ENCODE assay signal across 8 mouse cellular contexts in genomic region chr1:171037861-171038721, GRCm38 (mm10). TPM values are rescaled to one million over a fixed set of nuclear protein-coding genes. Genes with fewer than 3 reads are reported as not detected.
DNase-seq lines count a peak whose midpoint lies in the region; ATAC-seq lines count a peak whose summit lies in the region.

No protein-coding gene starts in this region.

- peak overlapping the region; percentile 87 for H3K9ac ChIP-seq in embryonic facial prominence, embryonic 14.5 days (ENCODE audit: low read depth, low read length)
- peak overlapping the region; percentile 84 for H3K9ac ChIP-seq in limb, embryonic 13.5 days
- H3K9ac ChIP-seq in midbrain, embryonic 15.5 days = peak overlapping the region; percentile 77

- H3K36me3 ChIP-seq in embryonic facial prominence, embryonic 14.5 days (ENCODE audit: control insufficient read depth, insufficient read depth, low read length) = no peaks in the 10 kb centered on the region
- H3K36me3 ChIP-seq in limb, embryonic 13.5 days = no peaks in the 10 kb centered on the region
- H3K36me3 ChIP-seq in midbrain, embryonic 15.5 days (replicated peaks) = no peaks in the 10 kb centered on the region

- H3K4me1 ChIP-seq in embryonic facial prominence, embryonic 14.5 days (ENCODE audit: control insufficient read depth, insufficient read depth, low read length) = peaks cover 13% of the 10 kb centered on the region
- H3K4me1 ChIP-seq in limb, embryonic 13.5 days = peaks cover 13% of the 10 kb centered on the region
- peaks cover 11% of the 10 kb centered on the region for H3K4me1 ChIP-seq in midbrain, embryonic 15.5 days

- peak overlapping the region; percentile 96 for H3K4me3 ChIP-seq in embryonic facial prominence, embryonic 14.5 days (ENCODE audit: low read depth, low read length)
- peak overlapping the region; percentile 87 for H3K4me3 ChIP-seq in limb, embryonic 13.5 days
- peak overlapping the region; percentile 95 for H3K4me3 ChIP-seq in midbrain, embryonic 15.5 days

- H3K27ac ChIP-seq in embryonic facial prominence, embryonic 14.5 days (replicated peaks; ENCODE audit: low read depth, low read length) = peak overlapping the region; percentile 92
- H3K27ac ChIP-seq in limb, embryonic 13.5 days = peak overlapping the region; percentile 72
- H3K27ac ChIP-seq in midbrain, embryonic 15.5 days = peak overlapping the region; percentile 93

- under 1% methylated on average over 47 of the region's 47 CpGs for WGBS in embryonic facial prominence, embryonic 14.5 days
- WGBS in limb, embryonic 13.5 days = under 1% methylated on average over 47 of the region's 47 CpGs
- WGBS in midbrain, embryonic 15.5 days = under 1% methylated on average over 47 of the region's 47 CpGs

- H3K9me3 ChIP-seq in embryonic facial prominence, embryonic 14.5 days (ENCODE audit: control insufficient read depth, low read length) = no peaks in the 10 kb centered on the region
- H3K9me3 ChIP-seq in limb, embryonic 13.5 days = no peaks in the 10 kb centered on the region
- H3K9me3 ChIP-seq in midbrain, embryonic 15.5 days = no peaks in the 10 kb centered on the region

- peak; percentile 89 for ATAC-seq in embryonic facial prominence, embryonic 14.5 days (ENCODE audit: low read depth)
- ATAC-seq in limb, embryonic 13.5 days (ENCODE audit: low FRiP score, low read depth) = peak; percentile 80
- ATAC-seq in midbrain, embryonic 15.5 days (replicated peaks) = peak; percentile 88

- H3K27me3 ChIP-seq in embryonic facial prominence, embryonic 14.5 days (replicated peaks; ENCODE audit: control insufficient read depth, insufficient read depth, low read length) = peaks cover 24% of the 10 kb centered on the region
- peaks cover 24% of the 10 kb centered on the region for H3K27me3 ChIP-seq in limb, embryonic 13.5 days
- H3K27me3 ChIP-seq in midbrain, embryonic 15.5 days (replicated peaks) = 0 out of 2 replicates have a peak, but pooled peaks cover 3% of the 10 kb centered on the region

- DNase-seq in 3134 (ENCODE audit: extremely low read depth, insufficient read length, low spot score) = peak; percentile 90
- peak; percentile 60 to 70 for DNase-seq in adrenal gland, postnatal 4 days (ENCODE audit: low spot score in 2 of 2)
- DNase-seq in embryonic facial prominence, embryonic 14.5 days (ENCODE audit: low spot score) = peak; percentile 83
- peak; percentile 86 for DNase-seq in heart, adult 8-10 months (ENCODE audit: low spot score)
- peak; percentile 73 to 86 for DNase-seq in kidney, adult 8-10 months
- peak; percentile 62 to 79 for DNase-seq in spleen, adult 18-20 months

- peak overlapping the region; percentile 70 for H3K4me2 ChIP-seq in embryonic facial prominence, embryonic 14.5 days (ENCODE audit: low read depth, low read length)
- H3K4me2 ChIP-seq in limb, embryonic 13.5 days (replicated peaks) = peak overlapping the region; percentile 63
- peak overlapping the region; percentile 47 for H3K4me2 ChIP-seq in midbrain, embryonic 15.5 days

RNA-seq across cellular contexts. Expression of gene Fcgr4, which starts 19.4 kb away (rescaled TPM):
- total RNA-seq in adrenal gland, postnatal 4 days (2021) = 1 to 10 TPM; 1.8 to 2.1 TPM
- polyA plus RNA-seq in embryonic facial prominence, embryonic 14.5 days (2014; fragmentation: Nextera tagmentation; extraction: Ambion mirVana) = 0.81 and 0.92 TPM in 2 replicates
- 1 to 10 TPM in 1 of 4 experiments, under 1 TPM in 2, not detected in 1; 0.22 to 1.4 (median 0.50) TPM for total RNA-seq in heart, adult 8-10 months (2022)
- polyA plus RNA-seq in limb, embryonic 13.5 days (2015; fragmentation: Nextera tagmentation; extraction: Ambion mirVana) = 0.34 and 0.64 TPM in 2 replicates
- 0.53 and 0.54 TPM in 2 replicates for polyA plus RNA-seq in midbrain, embryonic 15.5 days (2015; fragmentation: Nextera tagmentation; extraction: Ambion mirVana)

RNA-seq across cellular contexts. Expression of gene Fcgr3, which starts 26.6 kb away (rescaled TPM):
- total RNA-seq in adrenal gland, postnatal 4 days (2021) = 10 to 100 TPM; 13.8 to 15.7 TPM
- polyA plus RNA-seq in embryonic facial prominence, embryonic 14.5 days (2014; fragmentation: Nextera tagmentation; extraction: Ambion mirVana) = 20.5 and 25.0 TPM in 2 replicates
- total RNA-seq in heart, adult 8-10 months (2022) = 10 to 100 TPM in 2 of 4 experiments, 1 to 10 TPM in 2; 7.8 to 13.7 (median 9.7) TPM
- 8.7 and 9.2 TPM in 2 replicates for polyA plus RNA-seq in limb, embryonic 13.5 days (2015; fragmentation: Nextera tagmentation; extraction: Ambion mirVana)
- 10.7 and 11.7 TPM in 2 replicates for polyA plus RNA-seq in midbrain, embryonic 15.5 days (2015; fragmentation: Nextera tagmentation; extraction: Ambion mirVana)

Comparison
In these comparisons a context has a peak if more than half of its experiments do, and no peak if none do; other contexts are left out.
1. Peak in every context shown above with its lines: DNase-seq, ATAC-seq, H3K4me3 ChIP-seq and H3K27ac ChIP-seq.